Mouse (Mus musculus) left cerebral cortex, postnatal 10 days (tissue): Measurements from ENCODE around the gene Appl2. TPM values are rescaled to one million over a fixed set of nuclear protein-coding genes. Genes with fewer than 3 reads are reported as not detected.
"Not testable (repeated sequence)": the region's sequence is repeated elsewhere in the genome, so short reads cannot be mapped to it uniquely, and the experiment has no call there.

Experiments used
- DNase-seq, 2 experiments: peaks; one replicate each; pipeline ENCODE4 v3.0.0; 2021 to 2022; ENCODE audit warnings: low spot score in 2 of 2, mixed read lengths in 1 of 2; ENCODE audit errors: extremely low spot score in 1 of 2
- intact Hi-C: fragments of 180-260 bp; cut with DNase I; formaldehyde crosslinking; loops from one replicate; pipeline ENCODE4 v1.15.1; 2025
- total RNA-seq, 2 experiments: library from RNA; stranded (reverse); gene quantifications; 2 replicates each; pipeline ENCODE4 v1.2.3; 2021

Appl2 gene
- total RNA-seq, result 10 to 100 TPM; 31.1 to 31.9 TPM

GRCm38 (mm10) chr10:83648131-83649020 is at the start of gene Appl2:
Appl2 (minus strand) TSS chr10:83648738.
- intact Hi-C loops, result loop anchor here (10.0 kb wide), 1 partner anchor 76 kb away; the partner anchor contains the start of gene 1500009L16Rik
- peak; percentile 91 to 97 for DNase-seq

- DNase-seq, result no peak
- intact Hi-C loops, result no loop called here
These were observed 47.7 kb upstream of the Appl2 start for GRCm38 (mm10) chr10:83696226-83696625.

- no peak for DNase-seq
- intact Hi-C loops, result no loop called here
These were observed 43.8 kb upstream of the Appl2 start for GRCm38 (mm10) chr10:83692175-83692895.

GRCm38 (mm10) chr10:83688215-83688614 is 39.7 kb upstream of the Appl2 start:
- intact Hi-C loops, result no loop called here
- peak in 1 of 2 experiments; percentile 29 for DNase-seq

- intact Hi-C loops, result no loop called here
- DNase-seq, result no peak
These were observed 32.8 kb upstream of the Appl2 start for GRCm38 (mm10) chr10:83681334-83681733.

- no peak for DNase-seq
- intact Hi-C loops, result no loop called here
These were observed 18.0 kb upstream of the Appl2 start for GRCm38 (mm10) chr10:83666556-83666955.

GRCm38 (mm10) chr10:83661925-83662324 is 13.4 kb upstream of the Appl2 start:
- DNase-seq, result no peak
- intact Hi-C loops, result no loop called here

- no peak for DNase-seq
- intact Hi-C loops, result no loop called here
These were observed 12.1 kb upstream of the Appl2 start for GRCm38 (mm10) chr10:83660605-83661004.

- intact Hi-C loops, result no loop called here
- DNase-seq, result no peak
These were observed 6.1 kb upstream of the Appl2 start for GRCm38 (mm10) chr10:83654591-83654990.

- DNase-seq, intact Hi-C loops: not testable (repeated sequence)
These were observed 3.8 kb upstream of the Appl2 start for GRCm38 (mm10) chr10:83652205-83652866.

- intact Hi-C loops, result loop anchor here (10.0 kb wide), 1 partner anchor 76 kb away; the partner anchor contains the start of gene 1500009L16Rik
- DNase-seq, result no peak
These were observed 499 bp upstream of the Appl2 start for GRCm38 (mm10) chr10:83649037-83649436.

- intact Hi-C loops, result loop anchor here (10.0 kb wide), 1 partner anchor 78 kb away; the partner anchor contains the start of gene 1500009L16Rik
- no peak for DNase-seq
These were observed 2.1 kb downstream of the Appl2 start for GRCm38 (mm10) chr10:83646351-83646885.

GRCm38 (mm10) chr10:83645716-83645990 is 2.9 kb downstream of the Appl2 start:
- intact Hi-C loops, result loop anchor here (10.0 kb wide), 1 partner anchor 79 kb away; the partner anchor contains the start of gene 1500009L16Rik
- no peak for DNase-seq

GRCm38 (mm10) chr10:83644865-83645715 is 3.4 kb downstream of the Appl2 start:
- intact Hi-C loops, result loop anchor here (10.0 kb wide), 1 partner anchor 80 kb away; the partner anchor contains the start of gene 1500009L16Rik

GRCm38 (mm10) chr10:83644167-83644566 is 4.4 kb downstream of the Appl2 start:
- no peak for DNase-seq
- intact Hi-C loops, result loop anchor here (10.0 kb wide), 1 partner anchor 81 kb away; the partner anchor contains the start of gene 1500009L16Rik

More at GRCm38 (mm10) chr10:83644865-83645715, 3.4 kb downstream of the Appl2 start:
- no peak for DNase-seq

- no peak for DNase-seq
- intact Hi-C loops, result loop anchor here (10.0 kb wide), 1 partner anchor 83 kb away; the partner anchor contains the start of gene 1500009L16Rik
These were observed 6.9 kb downstream of the Appl2 start for GRCm38 (mm10) chr10:83641641-83642040.

- DNase-seq, result peak in 1 of 2 experiments; percentile 53
- intact Hi-C loops, result loop anchor here (10.0 kb wide), 1 partner anchor 85 kb away; the partner anchor contains the start of gene 1500009L16Rik
These were observed 8.6 kb downstream of the Appl2 start for GRCm38 (mm10) chr10:83639881-83640386.
